Mouse (Mus musculus) cerebellum, adult (tissue): Measurements from ENCODE around the gene Hunk.

ENCODE experiments used
- ATAC-seq: cut with Nextera tagmentation; 2 replicates; pipeline ENCODE4 v1.9.2; 2017; ENCODE audit warnings: mild to moderate bottlenecking, moderate library complexity, mixed read lengths; ENCODE audit not compliant: insufficient number of reproducible peaks, low FRiP score, low TSS enrichment

Gene Hunk

DNA sequence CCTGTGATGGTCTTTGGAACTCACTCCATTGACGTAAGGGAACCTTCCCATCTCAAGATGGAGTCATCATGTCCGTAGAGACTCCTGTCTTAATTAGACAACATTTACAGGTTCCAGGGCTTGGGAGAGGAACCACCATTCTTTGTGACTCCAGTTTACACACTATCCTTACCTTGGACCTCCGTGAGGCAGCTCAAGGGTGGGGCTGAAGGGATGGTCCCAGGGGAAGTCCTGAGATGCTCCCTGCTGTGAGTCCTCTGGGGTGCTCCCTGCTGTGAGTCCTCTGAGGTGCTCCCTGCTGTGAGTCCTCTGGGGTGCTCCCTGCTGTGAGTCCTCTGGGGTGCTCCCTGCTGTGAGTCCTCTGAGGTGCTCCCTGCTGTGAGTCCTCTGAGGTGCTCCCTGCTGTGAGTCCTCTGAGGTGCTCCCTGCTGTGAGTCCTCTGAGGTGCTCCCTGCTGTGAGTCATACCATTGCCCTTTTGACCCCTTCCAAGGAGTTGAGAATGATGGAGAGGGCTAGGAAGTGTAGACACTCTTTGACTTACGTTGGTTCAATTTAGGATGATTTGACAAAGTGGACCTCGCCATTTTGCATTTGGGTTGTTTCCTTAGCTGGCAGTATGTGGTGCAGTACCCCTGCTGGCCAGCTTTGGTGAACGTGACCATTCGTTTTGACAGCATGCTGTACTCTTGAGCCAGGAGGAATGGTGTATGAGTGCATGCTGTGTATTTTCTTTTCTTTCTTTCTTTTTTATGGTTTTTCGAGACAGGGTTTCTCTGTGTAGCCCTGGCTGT is 42.2 kb downstream of the Hunk start:
- no peak for ATAC-seq

DNA sequence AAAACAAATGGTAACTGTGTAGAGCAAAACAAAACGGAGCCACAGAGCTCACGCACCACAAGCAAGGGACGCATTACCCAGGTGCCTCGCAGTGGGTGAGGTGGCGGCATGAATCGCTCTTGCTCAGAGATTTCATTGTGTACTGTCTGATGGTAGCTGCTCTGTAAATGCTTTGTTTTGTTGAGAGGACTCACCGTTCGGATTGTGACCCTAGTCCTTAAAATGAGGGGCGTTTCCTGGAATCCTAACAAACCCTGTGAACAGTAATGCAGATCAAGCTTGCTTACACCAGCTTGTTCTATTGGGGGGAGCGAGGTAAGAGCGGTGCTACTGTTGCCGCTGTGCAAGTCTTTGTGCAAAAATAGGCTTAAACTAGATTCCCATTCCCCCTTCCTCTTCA is 47.7 kb downstream of the Hunk start:
- ATAC-seq, result no peak

DNA sequence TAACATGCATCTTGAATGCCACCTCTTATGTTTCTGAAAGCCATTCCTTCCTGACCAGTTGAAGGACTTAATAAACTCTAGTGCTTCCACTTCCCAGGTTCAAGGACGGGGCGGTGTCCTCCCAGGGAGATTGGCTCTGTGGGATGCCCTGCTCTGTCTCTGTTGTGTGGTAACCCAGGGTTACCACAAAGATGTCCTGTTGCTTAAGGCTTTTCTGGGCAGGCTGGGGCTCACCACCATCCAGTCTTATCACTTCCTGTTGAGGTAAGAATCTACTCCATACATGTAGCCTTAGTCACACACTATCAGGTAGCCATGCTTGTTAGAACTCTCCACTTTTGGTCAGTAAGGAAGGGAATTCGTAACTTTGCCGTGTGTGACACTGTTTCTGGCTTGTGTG is 49.4 kb downstream of the Hunk start:
- no peak for ATAC-seq

DNA sequence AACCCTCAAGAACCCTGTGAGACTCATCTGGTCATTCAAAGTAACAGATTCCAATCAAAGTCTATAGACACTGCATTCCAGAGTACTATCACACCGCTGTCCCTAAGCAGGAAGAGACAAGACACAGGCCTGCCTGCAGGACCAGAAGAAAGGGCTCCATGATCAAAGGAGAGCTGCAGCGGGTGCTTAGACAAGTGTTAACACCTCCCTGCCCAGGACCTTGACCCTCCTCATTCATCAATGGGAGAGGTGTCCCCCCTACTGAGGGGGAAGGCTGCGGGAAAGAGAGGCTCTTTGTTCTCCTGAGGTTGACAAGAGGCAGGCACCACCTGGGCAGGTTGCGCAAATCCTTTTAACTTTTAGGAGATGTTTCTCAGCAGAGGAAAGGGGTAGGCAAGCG is 51.5 kb downstream of the Hunk start:
- ATAC-seq, result no peak

DNA sequence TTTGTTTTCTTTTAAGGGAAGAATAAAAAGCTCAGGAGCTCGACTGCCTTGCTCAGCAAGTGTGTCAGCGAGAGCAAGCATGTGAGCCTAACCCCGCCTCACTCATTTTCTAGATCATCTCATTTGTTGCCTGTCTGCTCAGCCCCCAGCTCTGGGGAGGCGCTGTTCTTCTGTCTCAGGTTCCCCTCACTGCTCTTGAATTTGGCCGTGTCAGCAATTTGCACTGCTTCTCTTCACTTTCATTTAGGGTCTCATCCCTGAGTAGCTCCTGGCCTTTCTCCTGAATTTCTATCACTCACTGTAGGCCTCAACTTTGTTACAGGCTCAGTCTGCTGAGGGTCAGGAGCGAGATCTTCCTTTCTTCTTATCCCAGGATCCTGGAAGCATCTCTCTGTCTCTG is 53.7 kb downstream of the Hunk start:
- ATAC-seq, result no peak

DNA sequence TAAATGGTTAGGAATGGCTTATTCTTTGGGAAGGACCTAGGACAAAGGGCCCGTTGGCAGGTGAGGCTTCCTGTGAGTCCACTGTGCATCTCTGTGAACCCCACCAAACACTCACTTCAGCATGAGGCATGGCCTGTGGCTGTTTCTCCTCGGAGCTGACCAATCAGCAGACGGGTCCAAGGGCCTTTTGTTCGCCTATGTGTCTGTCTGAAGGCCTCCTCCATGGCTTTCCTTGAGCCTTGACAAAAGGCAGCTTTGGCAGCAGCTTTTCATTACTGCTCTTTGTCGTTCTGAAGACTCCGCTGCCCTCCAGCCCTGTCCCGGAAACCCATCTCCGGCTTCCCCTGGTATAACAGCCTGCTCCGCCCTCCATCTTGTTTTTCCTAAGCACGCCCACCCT is 54.8 kb downstream of the Hunk start:
- ATAC-seq, result no peak

DNA sequence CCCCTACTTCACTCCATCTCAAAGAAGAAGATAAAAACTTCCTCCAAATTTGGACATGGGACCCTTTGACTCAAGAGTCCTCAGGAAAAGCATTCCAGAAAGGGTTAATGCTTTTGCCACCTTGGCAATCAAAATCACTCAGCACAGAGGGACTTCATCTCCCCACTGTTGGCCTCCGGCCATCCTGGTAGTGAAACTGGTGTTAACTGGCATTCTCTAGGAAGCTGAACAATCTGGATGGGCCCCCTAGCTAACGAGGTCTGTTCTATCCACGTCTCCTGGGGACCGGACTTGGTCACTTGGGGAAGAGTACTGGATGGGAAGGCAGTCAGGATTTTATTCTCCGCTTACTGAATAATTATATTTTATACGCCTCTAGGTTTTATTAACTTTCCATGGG is 57.2 kb downstream of the Hunk start:
- no peak for ATAC-seq

DNA sequence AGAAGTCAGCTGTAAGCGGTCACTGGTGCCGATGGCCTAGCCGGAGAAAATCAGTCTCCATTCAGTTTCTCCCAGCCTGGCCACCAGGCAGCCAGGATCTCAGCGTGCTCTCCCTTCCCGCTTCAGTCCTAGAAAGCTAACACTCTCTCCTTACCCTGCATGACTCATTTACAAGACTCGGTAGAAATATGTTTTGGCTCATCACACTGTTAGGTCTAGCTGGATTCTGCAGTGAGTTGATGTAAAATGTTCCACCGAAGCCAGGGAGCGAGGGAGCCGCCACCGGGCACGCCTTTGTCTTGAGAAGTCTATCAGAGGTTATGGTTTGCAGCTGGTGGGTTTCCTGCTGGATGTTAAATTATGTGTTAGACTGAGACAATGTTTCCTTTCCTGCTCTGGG is 67.4 kb downstream of the Hunk start:
- ATAC-seq, result no peak

DNA sequence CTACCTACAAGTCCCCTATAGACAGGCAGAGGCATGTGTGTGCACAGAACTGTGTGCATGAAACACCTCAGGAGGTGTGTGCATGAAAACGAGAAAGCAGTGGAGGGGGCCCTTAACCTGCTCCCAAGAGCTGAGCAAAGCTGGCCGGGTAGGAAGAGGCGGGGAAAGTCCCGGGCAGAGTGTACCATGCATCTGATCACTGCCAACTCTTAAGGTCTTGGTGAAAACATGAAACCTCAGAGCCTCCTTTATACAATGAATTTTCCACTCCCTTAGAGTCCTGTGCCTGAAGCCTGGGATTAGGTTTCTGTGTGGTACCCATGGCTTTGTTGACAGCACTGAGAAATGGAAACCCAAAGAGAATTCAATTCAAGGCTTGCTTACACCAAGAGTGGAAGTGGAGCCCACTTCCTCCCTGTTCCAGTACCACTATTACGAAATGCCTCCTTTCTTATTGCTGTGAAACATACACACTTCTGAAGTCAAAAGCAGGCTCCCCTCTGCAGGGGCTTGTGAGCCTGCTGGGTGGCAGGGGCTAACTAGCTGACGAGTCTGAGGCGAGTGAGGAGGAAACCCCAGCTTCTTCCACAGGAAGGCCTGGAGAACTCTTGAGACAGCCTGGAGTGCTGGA is 70.8 kb downstream of the Hunk start:
- ATAC-seq, result no peak

DNA sequence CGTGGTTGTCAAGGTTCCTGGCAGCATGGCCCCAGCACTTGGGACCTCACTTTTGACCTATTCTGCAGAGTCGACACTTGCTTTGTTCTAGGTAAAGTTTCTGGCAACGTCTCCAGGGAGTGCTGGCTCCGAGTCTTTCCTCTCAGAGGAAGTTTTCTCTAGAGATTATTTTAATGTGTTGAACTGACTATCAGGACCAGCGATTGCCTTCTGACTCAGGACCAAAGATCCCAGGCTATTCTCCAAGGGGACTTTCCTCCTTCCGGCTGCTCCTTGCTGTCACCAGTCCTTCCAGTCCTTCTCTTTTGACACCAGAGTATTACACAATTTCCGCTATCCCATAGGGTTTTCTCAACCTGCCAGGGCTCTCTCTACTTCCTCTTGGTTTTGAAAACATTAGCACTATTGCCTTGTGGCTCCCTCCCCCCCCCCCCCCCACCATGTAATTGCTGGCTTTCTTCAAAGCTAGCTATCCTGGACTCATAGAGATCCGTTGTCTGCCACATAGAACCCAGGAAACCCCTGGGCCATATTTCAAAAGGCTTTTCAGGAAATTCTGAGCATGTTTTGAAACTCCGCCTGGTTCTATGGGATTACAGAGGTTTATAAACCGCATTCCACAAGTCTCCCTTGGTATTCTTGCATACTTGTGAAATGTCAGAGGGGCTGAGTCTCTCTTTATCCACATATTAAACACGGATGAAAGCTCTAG is 73.2 kb downstream of the Hunk start:
- no peak for ATAC-seq

DNA sequence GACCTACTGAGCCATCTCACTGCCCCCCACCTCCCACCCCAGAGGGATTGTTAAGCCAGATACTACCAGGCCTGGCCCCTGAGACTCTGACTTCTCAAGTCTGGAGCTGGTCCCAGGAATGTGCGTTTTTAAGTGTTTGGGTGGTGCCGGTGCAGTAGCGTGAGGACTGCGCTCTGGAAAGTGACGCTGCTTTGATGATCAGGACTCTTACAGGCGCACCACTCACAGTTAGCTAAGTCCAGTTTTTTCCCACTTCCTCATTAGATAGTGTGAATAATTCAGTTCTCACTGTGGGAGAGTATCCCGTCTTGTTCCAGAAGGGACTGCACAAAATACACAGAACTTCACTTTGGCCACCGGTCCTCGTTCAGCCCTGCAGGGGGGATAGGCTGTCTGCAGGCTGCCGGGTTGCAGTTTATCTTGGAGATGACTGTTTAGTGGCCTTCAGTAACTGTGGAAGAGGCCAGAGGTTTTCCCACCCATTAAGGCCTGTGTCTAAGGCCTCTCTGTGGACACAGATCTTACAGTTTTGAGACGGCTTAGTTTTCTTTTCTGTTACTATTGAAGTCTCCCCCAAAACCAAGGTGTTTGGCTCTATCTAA is 75.6 kb downstream of the Hunk start:
- ATAC-seq, result no peak

DNA sequence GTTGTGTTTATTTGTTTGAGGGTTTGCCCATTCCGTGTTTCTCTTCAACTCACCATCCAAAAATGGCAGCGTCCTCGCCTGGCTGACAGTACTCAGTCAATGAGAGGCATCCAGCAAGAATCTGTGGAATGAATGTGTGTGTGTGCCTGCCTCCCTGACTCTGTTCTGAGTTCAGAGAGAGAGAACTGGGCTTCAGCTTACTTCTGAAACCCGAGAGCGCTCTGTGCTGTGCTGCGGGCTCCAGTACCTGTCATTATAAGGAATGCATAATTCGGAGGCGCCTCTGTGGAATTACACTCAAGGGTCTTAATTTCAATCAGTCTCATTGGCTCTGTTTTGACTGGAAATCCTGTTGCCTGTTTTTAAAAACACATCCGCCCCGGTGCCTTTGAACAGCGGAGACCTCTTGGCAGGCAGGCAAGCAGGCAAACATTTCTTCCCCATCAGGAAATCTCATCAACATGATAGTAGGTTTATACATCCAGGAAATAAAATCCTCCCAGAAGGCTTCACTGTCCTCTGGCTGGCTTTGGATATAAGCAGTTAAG is 77.0 kb downstream of the Hunk start:
- no peak for ATAC-seq

DNA sequence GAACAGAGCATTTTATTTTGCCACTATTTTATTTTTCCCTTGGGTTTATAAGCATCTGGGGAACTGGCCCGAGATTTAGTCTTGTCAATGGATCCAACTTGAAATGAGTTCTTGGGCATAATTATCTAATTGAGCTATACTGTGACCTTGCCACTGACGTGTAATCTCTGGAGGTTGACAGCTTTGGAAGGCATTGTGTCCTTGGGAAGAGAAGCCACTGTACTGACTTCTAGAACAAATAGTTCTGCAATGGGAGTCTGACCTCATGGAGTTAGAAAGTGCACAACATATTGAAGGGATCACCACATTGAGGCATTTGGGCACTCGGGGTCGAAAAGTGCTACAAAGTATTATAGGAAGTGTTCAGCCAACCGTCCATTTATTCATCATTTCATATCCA is 79.3 kb downstream of the Hunk start:
- ATAC-seq, result no peak

DNA sequence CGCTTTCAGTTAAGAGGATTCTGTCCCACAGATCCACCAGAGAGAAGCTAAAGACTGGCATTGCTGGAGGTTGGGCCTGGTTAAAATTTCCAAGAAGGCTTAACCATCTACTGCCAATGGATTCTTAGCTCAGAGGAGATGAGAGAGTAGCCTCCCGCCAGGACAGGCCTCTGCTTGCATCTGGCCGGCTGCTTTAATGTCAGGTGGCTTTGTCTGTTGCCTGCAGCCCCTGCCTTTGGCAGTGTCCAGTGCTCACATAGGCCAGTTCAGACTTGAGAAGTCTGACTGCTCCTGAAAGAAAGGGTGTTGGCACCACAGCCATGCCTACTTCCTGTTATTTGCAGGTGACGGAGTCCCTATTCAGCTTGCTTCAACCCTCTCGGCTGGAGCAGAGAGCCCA is 82.5 kb downstream of the Hunk start:
- ATAC-seq, result no peak

DNA sequence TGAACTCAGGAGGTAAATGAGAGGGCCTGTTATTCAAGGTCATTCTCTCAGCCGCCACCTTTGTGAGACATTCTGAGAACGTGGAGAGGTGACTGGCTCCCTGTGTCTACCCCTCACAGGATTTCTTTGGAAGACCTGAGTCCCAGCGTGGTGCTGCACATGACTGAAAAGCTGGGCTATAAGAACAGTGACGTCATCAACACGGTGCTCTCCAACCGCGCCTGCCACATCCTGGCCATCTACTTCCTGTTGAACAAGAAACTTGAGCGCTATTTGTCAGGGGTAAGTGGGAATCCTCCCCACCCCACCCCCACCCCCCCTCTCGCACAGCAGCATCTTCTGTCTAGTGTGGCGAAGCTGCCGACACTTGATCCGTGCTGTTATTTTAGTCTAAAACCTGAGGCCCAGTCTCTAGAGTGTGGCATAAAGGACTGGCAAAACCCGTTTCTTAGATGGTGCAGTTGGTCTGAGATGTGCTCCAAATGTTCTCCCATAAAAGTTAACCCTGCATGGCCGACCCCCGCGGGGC is 90.0 kb downstream of the Hunk start:
- ATAC-seq, result no peak

DNA sequence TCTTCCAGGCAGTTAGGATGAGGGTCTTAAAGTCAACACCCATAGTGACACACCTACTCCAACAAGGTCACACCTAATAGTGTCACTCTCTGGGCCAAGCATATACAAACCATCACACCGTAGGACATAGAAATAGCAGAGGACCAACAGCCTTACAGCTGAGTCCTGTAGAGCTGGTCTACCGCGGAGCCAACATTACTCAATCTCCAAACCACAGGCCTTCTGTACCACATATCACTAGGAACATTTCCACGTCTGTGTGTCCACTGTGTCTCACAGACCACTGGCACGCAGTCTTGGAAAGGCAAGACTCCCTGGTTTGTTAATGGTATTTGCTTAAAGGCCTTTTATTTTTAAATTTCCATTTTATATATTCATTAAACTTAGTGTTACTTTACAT is 95.8 kb downstream of the Hunk start:
- no peak for ATAC-seq

DNA sequence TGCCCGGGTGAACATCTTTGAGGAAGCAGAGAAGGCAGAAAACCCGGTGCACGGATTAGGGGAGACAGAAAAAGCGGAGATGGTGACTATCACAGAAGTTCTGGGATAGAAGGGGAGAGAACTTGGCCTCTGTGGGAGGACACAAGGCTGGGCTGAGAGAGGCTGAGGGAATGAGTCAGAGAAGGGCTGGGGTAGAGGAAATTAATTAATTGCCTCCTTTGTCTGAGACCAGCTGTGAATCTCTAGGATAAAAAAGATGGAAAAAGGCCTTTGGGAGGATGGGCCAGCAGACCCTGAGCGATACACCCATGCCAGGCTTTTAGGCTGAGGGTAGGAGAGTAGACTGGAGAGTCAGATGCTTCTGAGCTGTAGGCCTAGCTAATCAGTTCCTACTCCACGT is 97.5 kb downstream of the Hunk start:
- ATAC-seq, result no peak

DNA sequence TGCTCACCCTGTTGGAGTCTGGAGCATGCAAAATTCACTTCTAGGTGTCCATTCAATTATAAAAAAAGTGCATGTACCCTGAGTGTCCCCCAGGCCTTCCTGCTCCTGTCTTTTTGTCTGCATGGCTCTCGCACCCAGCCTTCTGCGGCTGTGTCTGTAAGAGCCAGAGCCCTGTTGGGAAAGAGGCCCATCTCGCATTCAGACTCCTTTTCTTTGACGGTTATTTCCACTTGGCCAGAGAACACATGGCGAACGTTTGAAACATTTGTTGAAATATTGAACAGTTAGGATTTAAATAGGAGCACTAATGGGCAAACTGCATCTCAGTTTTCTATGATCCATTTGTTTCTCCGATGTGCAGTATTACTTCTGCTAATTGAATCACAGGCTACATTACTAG is 99.3 kb downstream of the Hunk start:
- no peak for ATAC-seq

DNA sequence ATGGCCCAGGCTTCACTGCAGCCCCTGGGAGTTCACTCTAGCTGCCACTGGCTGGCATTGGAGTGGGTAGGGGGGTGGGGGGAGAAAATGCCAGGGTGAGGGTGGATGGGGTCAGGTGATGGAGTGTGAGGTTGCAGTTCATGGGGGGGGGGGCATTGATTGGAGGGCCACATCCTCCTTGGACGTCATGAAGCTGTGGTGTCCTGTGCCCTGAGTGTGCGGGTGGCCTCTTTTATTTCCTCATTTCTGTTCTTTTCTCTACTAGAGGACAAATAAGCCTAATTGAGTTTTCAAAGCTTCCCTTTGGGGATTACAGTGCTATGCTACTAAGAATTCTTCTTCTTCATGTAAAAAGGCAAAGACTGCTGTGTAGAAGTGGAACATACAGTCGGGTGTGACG is 99.8 kb downstream of the Hunk start:
- no peak for ATAC-seq

DNA sequence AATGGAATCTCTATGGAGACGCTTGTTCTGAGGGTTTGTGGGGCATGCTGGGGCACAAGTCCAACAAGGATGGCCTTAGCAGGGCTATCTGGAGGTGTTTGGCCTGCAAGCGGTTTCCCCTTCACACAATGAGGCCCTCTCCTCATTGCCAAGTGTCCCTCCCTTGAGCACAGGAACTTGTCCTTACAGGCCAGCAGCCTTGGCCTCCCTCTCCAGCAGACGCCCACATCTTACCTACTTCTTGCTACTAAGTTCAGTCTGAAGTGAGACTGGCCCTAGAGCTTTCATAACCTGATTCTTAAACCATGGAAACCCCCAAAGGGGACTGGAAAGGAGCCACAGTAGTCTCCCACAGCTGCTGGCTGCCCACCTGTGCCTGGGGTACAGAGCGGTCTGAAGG is 104.3 kb downstream of the Hunk start:
- no peak for ATAC-seq
